Mouse (Mus musculus) olfactory bulb, adult 2 months (tissue): Measurements from ENCODE around the gene Tex35.

Source experiments
- CTCF ChIP-seq: fragments of 200-500 bp; IDR thresholded peaks from 2 replicates; pipeline ENCODE4 v1.5.1; 2012; ENCODE audit warnings: low read depth, mild to moderate bottlenecking, low read length, moderate library complexity; ENCODE audit not compliant: insufficient read depth
- POLR2A ChIP-seq: fragments of 200-500 bp; IDR thresholded peaks from 2 replicates; pipeline ENCODE4 v1.6.1; 2012; ENCODE audit warnings: mild to moderate bottlenecking, low read depth, low read length, moderate library complexity; ENCODE audit not compliant: insufficient read depth

- no peak for TF ChIP-seq POLR2A
- TF ChIP-seq CTCF = no peak
These were observed 9.0 kb upstream of the Tex35 start for GRCm38 (mm10) chr1:157117440-157117839.
